Mouse (Mus musculus): ENCODE results near the gene Khdc4. TPM values are rescaled to one million over a fixed set of nuclear protein-coding genes. Genes with fewer than 3 reads are reported as not detected.

Khdc4 gene
- polyA plus RNA-seq, 1 experiment from 2014 or later, result 86.7 TPM

GRCm38 (mm10) chr3:88649186-88649585 lies 36.4 kb upstream of the Khdc4 start:
- H3K4me2 ChIP-seq, result no peak overlapping the region
- H3K9ac ChIP-seq, result no peak overlapping the region
- no peak overlapping the region for H3K27ac ChIP-seq
- H3K4me3 ChIP-seq, result no peak overlapping the region
- peaks cover 44% of the 10 kb centered on the region for H3K36me3 ChIP-seq
- H3K9me3 ChIP-seq, result no peaks in the 10 kb centered on the region
- peaks cover 16% of the 10 kb centered on the region for H3K4me1 ChIP-seq
- H3K27me3 ChIP-seq, result no peaks in the 10 kb centered on the region
- WGBS, result 69% methylated on average over 10 of the region's 10 CpGs
- ATAC-seq (ENCODE audit: insufficient number of reproducible peaks, low FRiP score, low TSS enrichment, low read depth), result no peak

DNA sequence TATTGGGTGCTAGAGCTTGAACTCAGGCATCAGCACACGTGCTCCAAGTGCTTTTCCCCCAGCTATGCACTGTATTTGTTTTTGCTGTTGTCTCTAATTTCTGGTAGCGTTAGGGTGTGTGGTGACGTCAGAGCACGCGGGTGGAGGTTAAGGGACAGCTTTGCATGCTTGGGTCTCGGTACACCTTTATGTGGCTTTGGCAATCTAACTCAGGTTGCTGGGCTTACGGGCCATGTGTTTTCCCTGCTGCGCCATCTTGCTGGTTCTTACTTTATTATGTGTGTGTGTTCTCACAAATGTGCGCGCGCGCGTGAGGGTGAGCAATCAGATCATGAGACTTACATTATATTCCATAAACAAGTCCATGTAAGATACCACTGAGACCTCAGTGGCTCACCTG lies 35.6 kb upstream of the Khdc4 start:
- H3K9me3 ChIP-seq, result no peaks in the 10 kb centered on the region
- H3K9ac ChIP-seq, result no peak overlapping the region
- no peaks in the 10 kb centered on the region for H3K27me3 ChIP-seq
- H3K4me2 ChIP-seq, result no peak overlapping the region
- no peak for ATAC-seq (ENCODE audit: insufficient number of reproducible peaks, low FRiP score, low TSS enrichment, low read depth)
- H3K36me3 ChIP-seq, result peaks cover 36% of the 10 kb centered on the region
- WGBS, result 94% methylated on average over 13 of the region's 13 CpGs
- peaks cover 23% of the 10 kb centered on the region for H3K4me1 ChIP-seq
- H3K4me3 ChIP-seq, result no peak overlapping the region
- no peak overlapping the region for H3K27ac ChIP-seq

GRCm38 (mm10) chr3:88650713-88651504 lies 34.7 kb upstream of the Khdc4 start:
- ATAC-seq (ENCODE audit: insufficient number of reproducible peaks, low FRiP score, low TSS enrichment, low read depth), result no peak
- H3K9ac ChIP-seq, result no peak overlapping the region
- peaks cover 28% of the 10 kb centered on the region for H3K36me3 ChIP-seq
- peaks cover 27% of the 10 kb centered on the region for H3K4me1 ChIP-seq
- no peaks in the 10 kb centered on the region for H3K9me3 ChIP-seq
- no peaks in the 10 kb centered on the region for H3K27me3 ChIP-seq
- WGBS, result 66% methylated on average over 13 of the region's 13 CpGs
- no peak overlapping the region for H3K4me2 ChIP-seq
- no peak overlapping the region for H3K27ac ChIP-seq
- H3K4me3 ChIP-seq, result no peak overlapping the region

GRCm38 (mm10) chr3:88651669-88652618 lies 33.7 kb upstream of the Khdc4 start:
- H3K4me1 ChIP-seq, result peaks cover 27% of the 10 kb centered on the region
- no peak overlapping the region for H3K27ac ChIP-seq
- H3K36me3 ChIP-seq, result peaks cover 18% of the 10 kb centered on the region
- no peak overlapping the region for H3K4me3 ChIP-seq
- H3K9me3 ChIP-seq, result no peaks in the 10 kb centered on the region
- H3K9ac ChIP-seq, result no peak overlapping the region
- H3K27me3 ChIP-seq, result no peaks in the 10 kb centered on the region
- ATAC-seq (ENCODE audit: insufficient number of reproducible peaks, low FRiP score, low TSS enrichment, low read depth), result no peak
- WGBS, result 74% methylated on average over 18 of the region's 18 CpGs
- H3K4me2 ChIP-seq, result no peak overlapping the region

- Histone ChIP-seq H3K27me3 (no peaks in the 10 kb centered on the region), H3K4me3 (no peak within 1 kb of the TSS), H3K36me3 (peaks cover 7% of the 10 kb centered on the region), H3K9ac (no peak within 1 kb of the TSS), H3K4me2 (no peak within 1 kb of the TSS), H3K9me3 (no peaks in the 10 kb centered on the region), H3K4me1 (peaks cover 27% of the 10 kb centered on the region), H3K27ac (0 out of 2 replicates have a peak within 1 kb of the TSS, but pooled peaks have one; percentile 23)
- no peak for ATAC-seq (ENCODE audit: insufficient number of reproducible peaks, low FRiP score, low TSS enrichment, low read depth)
- WGBS, result 82% methylated on average over 17 of the region's 17 CpGs
Measured at GRCm38 (mm10) chr3:88652846-88653515, 32.6 kb upstream of the Khdc4 start, which contains the start of gene Rxfp4. TSS of gene Rxfp4 (minus strand) at chr3:88653142.

DNA sequence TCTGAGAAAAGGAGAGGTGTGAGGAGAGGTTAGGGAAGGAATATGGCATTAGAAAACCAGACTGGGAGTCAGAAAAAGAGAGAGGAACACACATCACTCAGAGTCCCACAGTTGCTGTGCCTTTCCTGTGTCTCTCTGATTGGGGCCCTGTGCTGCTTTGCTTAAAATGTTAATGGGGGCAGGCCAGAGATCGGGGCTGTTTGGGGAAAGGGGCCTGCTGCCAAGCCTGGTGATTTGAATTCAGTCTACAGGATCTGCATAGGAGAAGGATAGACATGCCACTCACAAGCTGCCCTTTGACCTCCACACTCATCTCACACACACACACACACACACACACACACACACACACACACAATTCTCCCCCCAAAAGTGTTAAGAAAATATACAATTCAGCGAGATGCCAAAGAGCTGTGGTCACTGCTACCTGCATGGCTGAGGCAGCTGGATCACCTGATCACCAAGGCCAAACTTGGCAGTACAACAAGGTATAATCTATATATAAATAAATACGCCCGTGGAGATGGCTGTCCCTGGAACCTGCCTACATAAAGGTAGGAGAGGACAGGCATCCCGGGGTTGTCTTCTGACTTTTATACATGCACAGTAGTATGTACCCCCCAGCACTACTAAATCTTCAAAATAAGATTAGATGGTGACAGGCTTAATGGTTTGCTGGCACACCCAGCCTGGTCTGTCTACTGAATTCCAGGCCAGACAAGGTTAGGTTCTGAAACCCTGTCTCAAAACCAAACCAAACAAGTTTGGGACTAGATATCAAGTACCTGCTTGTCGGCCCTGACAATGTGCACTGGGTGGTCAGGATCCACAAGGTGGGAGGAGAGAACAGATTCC lies 31.9 kb upstream of the Khdc4 start:
- Histone ChIP-seq H3K4me2 (no peak overlapping the region), H3K4me3 (no peak overlapping the region), H3K27ac (peak overlapping the region; percentile 23; the same call in 1 of the 2 replicates), H3K9me3 (no peaks in the 10 kb centered on the region), H3K27me3 (no peaks in the 10 kb centered on the region), H3K9ac (no peak overlapping the region), H3K4me1 (peaks cover 27% of the 10 kb centered on the region), H3K36me3 (peaks cover under 1% of the 10 kb centered on the region; the same call in 1 of the 2 replicates)
- no peak for ATAC-seq (ENCODE audit: insufficient number of reproducible peaks, low FRiP score, low TSS enrichment, low read depth)
- 65% methylated on average over 6 of the region's 6 CpGs for WGBS

DNA sequence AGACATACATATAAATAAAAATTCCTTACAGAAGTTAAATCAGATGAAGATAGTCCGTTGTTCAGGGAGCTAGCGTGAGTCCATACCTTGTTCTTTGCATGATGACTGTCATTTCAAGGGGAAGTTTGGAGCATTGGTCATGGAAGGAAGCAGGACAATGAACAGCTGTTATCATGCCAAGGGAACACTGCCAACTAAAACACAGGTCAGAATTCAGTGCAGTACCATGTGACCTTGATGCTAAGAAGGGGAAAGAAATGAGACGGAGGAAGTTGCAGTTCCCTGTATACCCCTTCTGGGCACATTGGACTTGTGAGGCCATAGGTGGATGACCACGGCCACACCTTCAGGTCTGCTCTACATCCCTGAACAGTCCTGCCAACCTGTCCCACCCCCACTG lies 31.0 kb upstream of the Khdc4 start:
- H3K4me1 ChIP-seq, result peaks cover 24% of the 10 kb centered on the region
- H3K4me3 ChIP-seq, result no peak overlapping the region
- peak overlapping the region; percentile 23; the same call in 1 of the 2 replicates for H3K27ac ChIP-seq
- no peak overlapping the region for H3K9ac ChIP-seq
- no peaks in the 10 kb centered on the region for H3K27me3 ChIP-seq
- 62% methylated on average over 4 of the region's 4 CpGs for WGBS
- H3K9me3 ChIP-seq, result no peaks in the 10 kb centered on the region
- no peak overlapping the region for H3K4me2 ChIP-seq
- no peak for ATAC-seq (ENCODE audit: insufficient number of reproducible peaks, low FRiP score, low TSS enrichment, low read depth)
- no peaks in the 10 kb centered on the region for H3K36me3 ChIP-seq

- H3K9ac ChIP-seq, result no peak overlapping the region
- no peak for ATAC-seq (ENCODE audit: insufficient number of reproducible peaks, low FRiP score, low TSS enrichment, low read depth)
- peaks cover 24% of the 10 kb centered on the region for H3K4me1 ChIP-seq
- H3K4me3 ChIP-seq, result no peak overlapping the region
- H3K27ac ChIP-seq, result no peak overlapping the region
- 65% methylated on average over 8 of the region's 8 CpGs for WGBS
- no peaks in the 10 kb centered on the region for H3K36me3 ChIP-seq
- H3K9me3 ChIP-seq, result no peaks in the 10 kb centered on the region
- H3K4me2 ChIP-seq, result no peak overlapping the region
- H3K27me3 ChIP-seq, result no peaks in the 10 kb centered on the region
Measured at GRCm38 (mm10) chr3:88655619-88656018, 30.0 kb upstream of the Khdc4 start.

GRCm38 (mm10) chr3:88658441-88659127 lies 27.0 kb upstream of the Khdc4 start:
- Histone ChIP-seq H3K4me2 (no peak overlapping the region), H3K9me3 (no peaks in the 10 kb centered on the region), H3K27me3 (no peaks in the 10 kb centered on the region), H3K4me1 (peaks cover 12% of the 10 kb centered on the region; the same call in 1 of the 2 replicates), H3K27ac (no peak overlapping the region), H3K36me3 (no peaks in the 10 kb centered on the region), H3K4me3 (no peak overlapping the region), H3K9ac (no peak overlapping the region)
- ATAC-seq (ENCODE audit: insufficient number of reproducible peaks, low FRiP score, low TSS enrichment, low read depth), result no peak
- 58% methylated on average over 5 of the region's 5 CpGs for WGBS

- 30% methylated on average over 6 of the region's 6 CpGs for WGBS
Measured at GRCm38 (mm10) chr3:88659798-88660197, 25.8 kb upstream of the Khdc4 start.

More at GRCm38 (mm10) chr3:88659798-88660197, 25.8 kb upstream of the Khdc4 start:
- Histone ChIP-seq H3K4me1 (peaks cover 6% of the 10 kb centered on the region; the same call in 1 of the 2 replicates), H3K36me3 (no peaks in the 10 kb centered on the region), H3K27ac (no peak overlapping the region), H3K9ac (no peak overlapping the region), H3K27me3 (no peaks in the 10 kb centered on the region), H3K9me3 (no peaks in the 10 kb centered on the region), H3K4me3 (no peak overlapping the region), H3K4me2 (no peak overlapping the region)
- ATAC-seq (ENCODE audit: insufficient number of reproducible peaks, low FRiP score, low TSS enrichment, low read depth), result no peak

All from limb, embryonic 15.5 days (tissue).